Mouse (Mus musculus) lung, postnatal 4 days (tissue): ENCODE measurements around the gene Pde6g.
A peak's percentile ranks its signal among the peaks of the same experiment; 100 is the strongest.
"Not testable (repeated sequence)": the region's sequence is repeated elsewhere in the genome, so short reads cannot be mapped to it uniquely, and the experiment has no call there.

Source experiments
- DNase-seq, 2 experiments: peaks; one replicate each; pipeline ENCODE4 v3.0.0; 2021

Pde6g gene

GRCm38 (mm10) chr11:120422651-120423568, 30.4 kb downstream of the Pde6g start:
- DNase-seq: peak in 1 of 2 experiments; percentile 37

GRCm38 (mm10) chr11:120418592-120418991, 34.7 kb downstream of the Pde6g start:
- DNase-seq: no peak

GRCm38 (mm10) chr11:120417852-120418251, 35.4 kb downstream of the Pde6g start:
- no peak for DNase-seq

- not testable (repeated sequence) for DNase-seq
Measured at GRCm38 (mm10) chr11:120413621-120414020, 39.7 kb downstream of the Pde6g start.

- DNase-seq: no peak
Measured at GRCm38 (mm10) chr11:120406445-120406844, 46.9 kb downstream of the Pde6g start.

GRCm38 (mm10) chr11:120405867-120406266, 47.4 kb downstream of the Pde6g start:
- no peak for DNase-seq

GRCm38 (mm10) chr11:120404814-120405213, 48.5 kb downstream of the Pde6g start:
- no peak for DNase-seq

- DNase-seq: no peak
Measured at GRCm38 (mm10) chr11:120399319-120399718, 54.0 kb downstream of the Pde6g start.
